Mouse (Mus musculus): ENCODE measurements around the gene Hils1.

DNA sequence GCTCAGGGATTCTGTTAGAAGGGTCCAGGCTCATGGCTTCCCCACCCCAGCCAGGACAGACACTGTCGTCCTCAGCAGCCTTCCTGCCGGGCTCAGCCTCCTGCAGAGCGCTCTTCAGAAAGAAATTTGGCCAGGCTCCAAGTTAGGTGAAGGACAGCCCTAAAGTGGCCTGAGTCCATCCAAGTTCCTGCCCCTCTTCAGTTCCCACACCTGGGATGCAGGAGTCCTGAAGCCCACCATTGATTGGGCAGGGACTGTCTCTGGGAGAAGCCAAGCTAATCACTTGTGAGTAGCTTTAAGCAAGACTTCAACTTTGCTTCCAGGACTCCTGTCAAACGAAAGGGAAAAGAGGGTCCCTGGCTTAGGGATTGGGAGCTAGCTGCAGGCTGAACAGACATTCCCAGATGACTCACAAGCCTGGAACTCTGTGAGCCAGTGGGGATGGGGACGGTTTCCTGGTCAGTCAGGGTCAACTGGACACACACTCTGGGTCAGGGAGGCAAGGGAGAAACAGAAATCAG, 39.6 kb upstream of the Hils1 start:
- TF ChIP-seq CTCF (IDR thresholded peaks at IDR 0.05; ENCODE audit: extremely low read depth, insufficient read depth, low read length) (no peak), POLR2A (IDR thresholded peaks at IDR 0.05; ENCODE audit: extremely low read depth, insufficient read depth, low read length) (no peak)
